ENCODE assay signal across 25 mouse cellular contexts in the genomic region with DNA sequence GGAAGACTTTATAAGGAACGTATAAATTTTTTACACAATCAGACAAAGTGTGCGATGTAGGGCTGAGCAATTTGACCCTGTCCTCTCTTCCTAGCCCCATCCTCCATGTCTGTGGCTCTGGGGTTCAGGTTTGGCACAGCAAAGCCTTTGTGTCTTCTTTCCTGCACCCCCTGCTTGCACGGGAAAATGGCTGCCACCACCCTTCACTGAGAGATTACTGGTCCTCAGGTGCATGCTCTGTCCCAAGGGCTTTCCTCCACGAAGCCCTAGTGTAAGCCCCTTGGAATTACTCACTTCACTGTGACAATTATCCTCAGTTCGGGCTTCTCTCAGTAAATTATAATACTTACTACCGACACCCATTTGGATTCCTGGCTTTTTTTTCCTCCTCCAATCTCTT.
A peak's percentile ranks its signal among the peaks of the same experiment; 100 is the strongest.
DNase-seq lines count a peak whose midpoint lies in the region; ATAC-seq lines count a peak whose summit lies in the region.
"Had no signal": no experiment of that assay in that cellular context is flagged by ENCODE, and none has a peak within 500 bp of the region (broad histone marks: within the 10 kb centered on the region; RNA-seq: fewer than 3 reads in every experiment).

No protein-coding gene starts in this region.

- WGBS in embryonic facial prominence, embryonic 14.5 days = 80% methylated on average over 6 of the region's 6 CpGs
- 88% methylated on average over 6 of the region's 6 CpGs for WGBS in embryonic facial prominence, embryonic 10.5 days
- 74% methylated on average over 6 of the region's 6 CpGs for WGBS in heart, embryonic 10.5 days
- WGBS in embryonic facial prominence, embryonic 15.5 days = 77% methylated on average over 6 of the region's 6 CpGs

- H3K4me2 ChIP-seq in embryonic facial prominence, embryonic 14.5 days (ENCODE audit: low read depth, low read length) = no peak overlapping the region
- H3K4me2 ChIP-seq in embryonic facial prominence, embryonic 15.5 days (replicated peaks) = no peak overlapping the region
- H3K4me2 ChIP-seq: embryonic facial prominence, embryonic 13.5 days; forebrain, embryonic 12.5 days had no signal

- H3K4me1 ChIP-seq in embryonic facial prominence, embryonic 14.5 days (ENCODE audit: control insufficient read depth, insufficient read depth, low read length) = no peaks in the 10 kb centered on the region
- no peaks in the 10 kb centered on the region for H3K4me1 ChIP-seq in embryonic facial prominence, embryonic 10.5 days
- H3K4me1 ChIP-seq in heart, embryonic 10.5 days = 0 out of 2 replicates have a peak, but pooled peaks cover 12% of the 10 kb centered on the region
- no peaks in the 10 kb centered on the region for H3K4me1 ChIP-seq in embryonic facial prominence, embryonic 15.5 days
- H3K4me1 ChIP-seq: embryonic facial prominence, embryonic 13.5 days; forebrain, embryonic 10.5 days; forebrain, embryonic 12.5 days had no signal

- no peak overlapping the region for H3K9ac ChIP-seq in embryonic facial prominence, embryonic 14.5 days (ENCODE audit: low read depth, low read length)
- H3K9ac ChIP-seq in embryonic facial prominence, embryonic 15.5 days = no peak overlapping the region
- H3K9ac ChIP-seq: embryonic facial prominence, embryonic 13.5 days; forebrain, embryonic 12.5 days had no signal

- DNase-seq in embryonic facial prominence, embryonic 14.5 days (ENCODE audit: low spot score) = no peak
- no peak for DNase-seq in embryonic facial prominence, embryonic 10.5 days (ENCODE audit: low spot score)
- DNase-seq in heart, embryonic 10.5 days (ENCODE audit: low spot score) = peak; percentile 64
- DNase-seq in heart, adult 9 months (ENCODE audit: low spot score in 2 of 2) = no peak
- DNase-seq: adrenal gland, adult 8-10 months; adrenal gland, postnatal 14 days; adrenal gland, postnatal 36 days; B cell, adult 2 months; cerebellum, adult 11-12 months; cerebellum, adult 2 months; cerebellum, adult 9-10 months; cerebellum, postnatal 10 days; cerebellum, postnatal 25 days had no signal

- no peaks in the 10 kb centered on the region for H3K9me3 ChIP-seq in embryonic facial prominence, embryonic 14.5 days (ENCODE audit: control insufficient read depth, low read length)
- no peaks in the 10 kb centered on the region for H3K9me3 ChIP-seq in embryonic facial prominence, embryonic 10.5 days
- no peaks in the 10 kb centered on the region for H3K9me3 ChIP-seq in heart, embryonic 10.5 days
- no peaks in the 10 kb centered on the region for H3K9me3 ChIP-seq in embryonic facial prominence, embryonic 15.5 days (replicated peaks)
- H3K9me3 ChIP-seq: embryonic facial prominence, embryonic 13.5 days; forebrain, embryonic 10.5 days; forebrain, embryonic 12.5 days had no signal

- no peaks in the 10 kb centered on the region for H3K27me3 ChIP-seq in embryonic facial prominence, embryonic 14.5 days (replicated peaks; ENCODE audit: control insufficient read depth, insufficient read depth, low read length)
- H3K27me3 ChIP-seq in embryonic facial prominence, embryonic 10.5 days (replicated peaks; ENCODE audit: low read depth, poor library complexity, severe bottlenecking) = no peaks in the 10 kb centered on the region
- H3K27me3 ChIP-seq in heart, embryonic 10.5 days (ENCODE audit: insufficient read depth, poor library complexity, severe bottlenecking) = no peaks in the 10 kb centered on the region
- no peaks in the 10 kb centered on the region for H3K27me3 ChIP-seq in embryonic facial prominence, embryonic 15.5 days
- H3K27me3 ChIP-seq: CH12.LX; embryonic facial prominence, embryonic 13.5 days; forebrain, embryonic 12.5 days; Patski had no signal

- H3K36me3 ChIP-seq in embryonic facial prominence, embryonic 14.5 days (ENCODE audit: control insufficient read depth, insufficient read depth, low read length) = no peaks in the 10 kb centered on the region
- H3K36me3 ChIP-seq in embryonic facial prominence, embryonic 10.5 days (replicated peaks) = no peaks in the 10 kb centered on the region
- H3K36me3 ChIP-seq in heart, embryonic 10.5 days = no peaks in the 10 kb centered on the region
- H3K36me3 ChIP-seq in embryonic facial prominence, embryonic 15.5 days = no peaks in the 10 kb centered on the region
- H3K36me3 ChIP-seq: embryonic facial prominence, embryonic 13.5 days; forebrain, embryonic 10.5 days; forebrain, embryonic 12.5 days; G1E had no signal

- peak; percentile 50; the same call in 1 of the 2 replicates for ATAC-seq in embryonic facial prominence, embryonic 14.5 days (ENCODE audit: low read depth)
- ATAC-seq in embryonic facial prominence, embryonic 15.5 days (ENCODE audit: insufficient number of reproducible peaks, low FRiP score, low TSS enrichment, low read depth) = 0 out of 2 replicates have a peak, but pooled peaks have one; percentile 51
- ATAC-seq: activated CD4-positive, CD25-positive, alpha-beta regulatory T cell, adult 4 months; CD4-positive, CD25-positive, alpha-beta regulatory T cell, adult 4 months; forebrain, embryonic 14.5 days; forebrain, embryonic 16.5 days; Patski had no signal

- no peak overlapping the region for H3K4me3 ChIP-seq in embryonic facial prominence, embryonic 14.5 days (ENCODE audit: low read depth, low read length)
- no peak overlapping the region for H3K4me3 ChIP-seq in embryonic facial prominence, embryonic 10.5 days
- H3K4me3 ChIP-seq in heart, embryonic 10.5 days = no peak overlapping the region
- no peak overlapping the region for H3K4me3 ChIP-seq in embryonic facial prominence, embryonic 15.5 days (replicated peaks)
- H3K4me3 ChIP-seq: embryonic facial prominence, embryonic 13.5 days; erythroblast, embryonic 14.5 days; forebrain, embryonic 10.5 days; forebrain, embryonic 12.5 days had no signal

- H3K27ac ChIP-seq in embryonic facial prominence, embryonic 14.5 days (replicated peaks; ENCODE audit: low read depth, low read length) = no peak overlapping the region
- H3K27ac ChIP-seq in embryonic facial prominence, embryonic 10.5 days (replicated peaks) = no peak overlapping the region
- no peak overlapping the region for H3K27ac ChIP-seq in heart, embryonic 10.5 days
- no peak overlapping the region for H3K27ac ChIP-seq in embryonic facial prominence, embryonic 15.5 days (replicated peaks)
- H3K27ac ChIP-seq: embryonic facial prominence, embryonic 13.5 days; forebrain, embryonic 10.5 days; forebrain, embryonic 12.5 days had no signal
